Mouse (Mus musculus): Measurements from ENCODE around the gene Tmem233.

The Tmem233 gene

GRCm38 (mm10) chr5:116030566-116031189 is 52.4 kb downstream of the Tmem233 start:
- DNase-seq (ENCODE audit: extremely low spot score, low read depth, low spot score): no peak

- no peak for DNase-seq (ENCODE audit: extremely low spot score, low read depth, low spot score)
Observed at GRCm38 (mm10) chr5:116029071-116029470, 54.0 kb downstream of the Tmem233 start.

GRCm38 (mm10) chr5:116026561-116026960 is 56.5 kb downstream of the Tmem233 start:
- DNase-seq (ENCODE audit: extremely low spot score, low read depth, low spot score): no peak

GRCm38 (mm10) chr5:116026107-116026506 is 56.9 kb downstream of the Tmem233 start:
- no peak for DNase-seq (ENCODE audit: extremely low spot score, low read depth, low spot score)

GRCm38 (mm10) chr5:116024327-116024739 is 58.7 kb downstream of the Tmem233 start, which contains the start of gene Prkab1:
TSS of gene Prkab1 (minus strand) at chr5:116024508.
- DNase-seq (ENCODE audit: extremely low spot score, low read depth, low spot score): peak; percentile 87

GRCm38 (mm10) chr5:116023821-116024284 is 59.2 kb downstream of the Tmem233 start:
- no peak for DNase-seq (ENCODE audit: extremely low spot score, low read depth, low spot score)

GRCm38 (mm10) chr5:116023251-116023661 is 59.8 kb downstream of the Tmem233 start:
- no peak for DNase-seq (ENCODE audit: extremely low spot score, low read depth, low spot score)

- DNase-seq (ENCODE audit: extremely low spot score, low read depth, low spot score): no peak
Observed at GRCm38 (mm10) chr5:116022658-116023200, 60.3 kb downstream of the Tmem233 start.

GRCm38 (mm10) chr5:116022131-116022530 is 60.9 kb downstream of the Tmem233 start:
- no peak for DNase-seq (ENCODE audit: extremely low spot score, low read depth, low spot score)

GRCm38 (mm10) chr5:116021552-116021951 is 61.5 kb downstream of the Tmem233 start:
- no peak for DNase-seq (ENCODE audit: extremely low spot score, low read depth, low spot score)

GRCm38 (mm10) chr5:116019371-116019770 is 63.7 kb downstream of the Tmem233 start:
- DNase-seq (ENCODE audit: extremely low spot score, low read depth, low spot score): no peak

GRCm38 (mm10) chr5:116018784-116019183 is 64.3 kb downstream of the Tmem233 start:
- DNase-seq (ENCODE audit: extremely low spot score, low read depth, low spot score): no peak

- no peak for DNase-seq (ENCODE audit: extremely low spot score, low read depth, low spot score)
Observed at GRCm38 (mm10) chr5:116018196-116018595, 64.8 kb downstream of the Tmem233 start.

- DNase-seq (ENCODE audit: extremely low spot score, low read depth, low spot score): no peak
Observed at GRCm38 (mm10) chr5:116017391-116017790, 65.7 kb downstream of the Tmem233 start.

- DNase-seq (ENCODE audit: extremely low spot score, low read depth, low spot score): no peak
Observed at GRCm38 (mm10) chr5:116016542-116016941, 66.5 kb downstream of the Tmem233 start.

GRCm38 (mm10) chr5:116014237-116014636 is 68.8 kb downstream of the Tmem233 start:
- no peak for DNase-seq (ENCODE audit: extremely low spot score, low read depth, low spot score)

- DNase-seq (ENCODE audit: extremely low spot score, low read depth, low spot score): no peak
Observed at GRCm38 (mm10) chr5:116013821-116014220, 69.2 kb downstream of the Tmem233 start.

- DNase-seq (ENCODE audit: extremely low spot score, low read depth, low spot score): no peak
Observed at GRCm38 (mm10) chr5:116012503-116012902, 70.5 kb downstream of the Tmem233 start.

- no peak for DNase-seq (ENCODE audit: extremely low spot score, low read depth, low spot score)
Observed at GRCm38 (mm10) chr5:116011700-116012099, 71.3 kb downstream of the Tmem233 start.

- DNase-seq (ENCODE audit: extremely low spot score, low read depth, low spot score): no peak
Observed at GRCm38 (mm10) chr5:116009884-116010627, 73.0 kb downstream of the Tmem233 start.

- DNase-seq (ENCODE audit: extremely low spot score, low read depth, low spot score): no peak
Observed at GRCm38 (mm10) chr5:116009091-116009851, 73.8 kb downstream of the Tmem233 start.

All from hindlimb bud, embryonic 11.5 days (tissue).